Mouse (Mus musculus) ES-Bruce4 (cell line): Measurements from ENCODE around the gene F2rl3.

ENCODE experiments used
- CTCF ChIP-seq: IDR thresholded peaks from one replicate; pipeline ENCODE4 v1.8.1; 2011; ENCODE audit warnings: low read depth, low read length
- EP300 ChIP-seq: IDR thresholded peaks from 2 replicates; pipeline ENCODE4 v1.6.1; 2011; ENCODE audit warnings: low read depth, low read length; ENCODE audit not compliant: insufficient read depth
- POLR2A ChIP-seq: IDR thresholded peaks from one replicate; pipeline ENCODE4 v1.8.1; 2011; ENCODE audit warnings: low read length; ENCODE audit not compliant: insufficient read depth

DNA sequence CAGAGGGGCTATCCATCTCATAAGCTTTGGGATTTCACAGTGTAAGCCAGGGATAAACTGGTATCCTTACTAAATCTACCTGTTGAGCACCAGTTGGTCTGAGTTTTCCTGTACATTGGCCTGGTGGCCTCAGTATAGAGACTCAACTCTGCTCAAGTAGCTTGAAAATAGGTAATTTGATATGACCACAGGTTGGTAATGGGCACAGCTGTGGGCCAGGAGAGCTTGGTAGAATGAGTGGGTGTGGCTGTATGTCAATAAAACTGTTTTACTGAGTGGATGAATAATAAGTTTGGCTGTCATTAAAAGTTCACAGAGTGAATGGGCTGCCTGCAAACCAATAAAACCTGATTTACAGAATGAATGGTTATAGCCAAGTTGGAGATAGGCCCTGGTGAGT is 24.8 kb upstream of the F2rl3 start:
- TF ChIP-seq POLR2A = no peak
- no peak for TF ChIP-seq CTCF
- TF ChIP-seq EP300 = no peak
